Mouse (Mus musculus): ENCODE measurements at regions not wholly inside any gene's neighbourhood (a gene's known extent, or its start where the extent isn't known, plus 50 kb on each side); places are given as distances from the start of the nearest gene placed in this dataset.

DNA sequence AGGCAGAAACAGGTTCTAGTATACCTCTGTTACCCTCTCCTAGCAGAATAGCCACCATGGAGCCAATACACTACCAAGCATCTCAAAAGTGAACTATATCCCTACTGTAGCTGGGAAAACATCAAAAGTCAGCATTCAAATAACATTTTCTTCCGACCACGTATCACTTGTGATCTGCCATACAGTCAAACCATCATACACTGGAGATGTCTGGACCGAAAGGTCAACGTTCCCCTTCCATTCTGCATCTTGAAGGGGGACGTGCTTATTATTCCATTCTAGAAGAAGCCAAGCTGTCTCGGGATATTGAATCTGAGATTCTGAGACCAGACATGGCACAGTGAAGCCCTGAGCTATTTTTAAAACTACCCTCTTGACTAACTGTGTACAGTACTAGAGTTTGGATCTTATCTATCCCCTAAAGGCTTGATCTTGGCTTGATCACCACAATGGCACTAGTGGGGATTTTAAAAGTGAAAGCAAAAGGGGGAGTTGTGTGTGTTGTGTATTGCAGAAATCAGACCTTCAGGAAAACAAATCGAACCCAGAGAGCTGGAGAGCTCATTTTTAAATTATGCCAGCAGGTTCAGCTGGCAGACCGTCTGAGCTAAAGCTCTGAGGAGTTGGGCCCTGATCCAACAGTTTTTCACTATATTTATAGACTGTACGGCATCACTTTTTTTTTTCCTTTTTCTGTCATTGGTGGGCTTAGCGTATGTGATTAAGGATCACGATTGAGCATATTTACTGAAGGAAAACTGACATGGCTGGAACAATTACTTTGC lies 218.6 kb upstream of the Hs6st1 start:
- Histone ChIP-seq H3K36me3 (ENCODE audit: control insufficient read depth, insufficient read depth, low read length) (no peaks in the 10 kb centered on the region), H3K4me1 (ENCODE audit: control insufficient read depth, insufficient read depth, insufficient read length, low read length) (no peaks in the 10 kb centered on the region), H3K27ac (ENCODE audit: insufficient read depth, low read depth, low read length) (no peak overlapping the region), H3K4me3 (ENCODE audit: low read depth, low read length) (no peak overlapping the region), H3K27me3 (ENCODE audit: control insufficient read depth, insufficient read depth, low read length) (no peaks in the 10 kb centered on the region)
- TF ChIP-seq POLR2A (IDR thresholded peaks at IDR 0.05; ENCODE audit: low read depth, low read length): no peak
- no peak for TF ChIP-seq CTCF (IDR thresholded peaks at IDR 0.05; ENCODE audit: extremely low read depth, insufficient read length, insufficient replicate concordance, low read depth, low read length)
- 71% methylated on average over 11 of the region's 11 CpGs for WGBS

DNA sequence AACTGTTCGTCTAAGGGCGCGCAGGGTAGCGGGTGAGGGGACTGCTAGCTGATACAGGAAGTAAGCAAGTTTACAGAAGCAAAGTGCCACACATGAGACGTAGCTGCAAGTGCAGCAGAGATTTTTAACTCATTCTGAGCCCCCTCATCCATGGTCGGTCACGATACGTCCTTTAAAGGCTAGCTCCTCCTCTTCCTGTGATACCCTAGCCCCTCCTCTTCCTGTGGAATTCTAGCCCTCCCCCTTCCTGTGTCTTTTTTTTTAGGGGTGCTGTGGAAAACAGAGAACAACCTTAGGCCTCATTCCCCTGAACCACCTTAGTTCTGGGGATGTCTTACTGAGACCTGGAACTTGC lies 218.0 kb upstream of the Hs6st1 start:
- H3K27ac ChIP-seq (ENCODE audit: insufficient read depth, low read depth, low read length): no peak overlapping the region
- no peaks in the 10 kb centered on the region for H3K27me3 ChIP-seq (ENCODE audit: control insufficient read depth, insufficient read depth, low read length)
- 69% methylated on average over 8 of the region's 8 CpGs for WGBS
- TF ChIP-seq CTCF (IDR thresholded peaks at IDR 0.05; ENCODE audit: extremely low read depth, insufficient read length, insufficient replicate concordance, low read depth, low read length): no peak
- no peak for TF ChIP-seq POLR2A (IDR thresholded peaks at IDR 0.05; ENCODE audit: low read depth, low read length)
- no peaks in the 10 kb centered on the region for H3K36me3 ChIP-seq (ENCODE audit: control insufficient read depth, insufficient read depth, low read length)
- H3K4me1 ChIP-seq (ENCODE audit: control insufficient read depth, insufficient read depth, insufficient read length, low read length): no peaks in the 10 kb centered on the region
- H3K4me3 ChIP-seq (ENCODE audit: low read depth, low read length): no peak overlapping the region

DNA sequence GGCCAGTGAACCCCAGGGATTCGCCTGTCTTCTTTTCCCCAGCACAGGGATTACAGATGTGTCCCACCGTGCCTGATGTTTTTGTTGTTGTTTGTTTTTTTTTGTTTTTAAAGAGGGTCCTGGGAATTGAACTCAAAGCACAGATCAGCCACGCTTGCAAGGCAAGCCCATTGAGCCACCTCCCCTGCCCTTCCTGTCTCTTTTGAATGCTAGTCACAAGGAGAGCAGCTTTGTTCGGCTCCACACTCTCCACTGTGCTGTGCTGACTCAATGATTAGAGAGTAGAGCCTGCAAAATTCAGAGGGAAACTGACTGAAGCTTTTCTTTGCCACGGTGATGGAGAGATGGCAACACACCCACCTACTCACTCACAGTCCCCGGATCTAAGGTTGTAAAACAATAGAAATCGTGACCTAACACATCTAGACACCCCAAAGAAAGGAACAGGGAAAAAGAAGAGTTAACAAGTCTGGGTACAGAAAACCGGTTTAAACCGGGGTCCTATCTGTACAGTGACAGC lies 217.6 kb upstream of the Hs6st1 start:
- 76% methylated on average over 9 of the region's 9 CpGs for WGBS
- Histone ChIP-seq H3K36me3 (ENCODE audit: control insufficient read depth, insufficient read depth, low read length) (no peaks in the 10 kb centered on the region), H3K27ac (ENCODE audit: insufficient read depth, low read depth, low read length) (no peak overlapping the region), H3K4me1 (ENCODE audit: control insufficient read depth, insufficient read depth, insufficient read length, low read length) (no peaks in the 10 kb centered on the region), H3K27me3 (ENCODE audit: control insufficient read depth, insufficient read depth, low read length) (no peaks in the 10 kb centered on the region), H3K4me3 (ENCODE audit: low read depth, low read length) (no peak overlapping the region)
- TF ChIP-seq POLR2A (IDR thresholded peaks at IDR 0.05; ENCODE audit: low read depth, low read length): no peak
- no peak for TF ChIP-seq CTCF (IDR thresholded peaks at IDR 0.05; ENCODE audit: extremely low read depth, insufficient read length, insufficient replicate concordance, low read depth, low read length)

DNA sequence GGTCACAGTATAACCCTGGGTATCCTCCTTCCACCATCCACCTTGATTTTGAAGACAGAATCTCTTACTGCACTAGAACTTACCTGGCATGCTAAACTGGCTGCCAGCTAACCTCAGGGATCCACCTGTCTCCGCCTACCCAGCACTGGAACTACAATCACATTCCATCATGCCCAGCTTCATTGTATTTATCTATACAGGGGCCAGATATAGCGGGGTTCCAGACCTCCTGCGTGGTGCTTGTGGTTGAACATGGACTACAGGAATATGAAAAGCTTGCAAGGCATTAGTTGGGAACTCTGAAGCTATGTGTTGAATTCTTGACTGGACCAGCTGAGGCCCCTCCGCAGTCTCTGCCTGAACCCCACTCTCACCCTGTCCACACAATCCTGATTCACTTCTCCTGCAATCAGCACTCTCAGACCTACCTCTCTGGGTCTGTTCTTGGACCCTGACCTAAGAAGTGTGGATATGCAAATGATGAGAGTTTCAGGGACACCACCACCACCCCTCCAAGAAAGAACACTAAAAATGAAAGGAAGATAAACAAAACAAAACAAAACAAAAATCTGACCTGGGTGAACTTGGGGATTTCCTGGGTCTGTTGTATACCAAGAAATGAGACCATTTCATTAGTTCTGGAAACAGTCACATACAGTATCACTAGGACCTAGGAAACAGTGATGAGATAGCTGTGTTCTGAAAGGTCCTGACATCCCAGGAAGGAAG lies 216.4 kb upstream of the Hs6st1 start:
- Histone ChIP-seq H3K4me1 (ENCODE audit: control insufficient read depth, insufficient read depth, insufficient read length, low read length) (no peaks in the 10 kb centered on the region), H3K27ac (ENCODE audit: insufficient read depth, low read depth, low read length) (no peak overlapping the region), H3K27me3 (ENCODE audit: control insufficient read depth, insufficient read depth, low read length) (no peaks in the 10 kb centered on the region), H3K36me3 (ENCODE audit: control insufficient read depth, insufficient read depth, low read length) (no peaks in the 10 kb centered on the region), H3K4me3 (ENCODE audit: low read depth, low read length) (no peak overlapping the region)
- TF ChIP-seq CTCF (IDR thresholded peaks at IDR 0.05; ENCODE audit: extremely low read depth, insufficient read length, insufficient replicate concordance, low read depth, low read length) (no peak), POLR2A (IDR thresholded peaks at IDR 0.05; ENCODE audit: low read depth, low read length) (no peak)
- 85% methylated on average over 4 of the region's 4 CpGs for WGBS

DNA sequence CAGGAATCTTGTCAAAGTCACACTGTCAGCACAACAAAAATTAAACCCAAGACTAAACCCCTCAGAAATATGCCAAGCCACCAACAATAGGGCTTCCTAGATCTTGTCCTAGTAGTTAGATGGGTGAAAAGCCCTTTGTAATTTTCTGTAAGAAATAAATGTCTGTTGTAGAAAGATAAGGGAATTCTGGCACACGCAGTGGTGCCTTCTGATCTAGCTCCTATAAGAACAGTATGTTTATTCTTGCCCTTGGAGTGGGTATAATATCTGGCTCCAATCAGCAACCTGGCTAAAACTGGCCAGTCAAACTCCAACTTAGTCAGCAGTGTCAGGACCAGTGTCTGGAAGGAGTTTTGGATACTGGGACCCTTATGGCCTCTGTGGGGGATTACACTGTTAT lies 215.2 kb upstream of the Hs6st1 start:
- TF ChIP-seq POLR2A (IDR thresholded peaks at IDR 0.05; ENCODE audit: low read depth, low read length): no peak
- no peak for TF ChIP-seq CTCF (IDR thresholded peaks at IDR 0.05; ENCODE audit: extremely low read depth, insufficient read length, insufficient replicate concordance, low read depth, low read length)
- 49% methylated on average over 1 of the region's 1 CpGs for WGBS
- H3K4me3 ChIP-seq (ENCODE audit: low read depth, low read length): no peak overlapping the region
- H3K36me3 ChIP-seq (ENCODE audit: control insufficient read depth, insufficient read depth, low read length): no peaks in the 10 kb centered on the region
- H3K27ac ChIP-seq (ENCODE audit: insufficient read depth, low read depth, low read length): no peak overlapping the region
- H3K27me3 ChIP-seq (ENCODE audit: control insufficient read depth, insufficient read depth, low read length): no peaks in the 10 kb centered on the region
- H3K4me1 ChIP-seq (ENCODE audit: control insufficient read depth, insufficient read depth, insufficient read length, low read length): no peaks in the 10 kb centered on the region

DNA sequence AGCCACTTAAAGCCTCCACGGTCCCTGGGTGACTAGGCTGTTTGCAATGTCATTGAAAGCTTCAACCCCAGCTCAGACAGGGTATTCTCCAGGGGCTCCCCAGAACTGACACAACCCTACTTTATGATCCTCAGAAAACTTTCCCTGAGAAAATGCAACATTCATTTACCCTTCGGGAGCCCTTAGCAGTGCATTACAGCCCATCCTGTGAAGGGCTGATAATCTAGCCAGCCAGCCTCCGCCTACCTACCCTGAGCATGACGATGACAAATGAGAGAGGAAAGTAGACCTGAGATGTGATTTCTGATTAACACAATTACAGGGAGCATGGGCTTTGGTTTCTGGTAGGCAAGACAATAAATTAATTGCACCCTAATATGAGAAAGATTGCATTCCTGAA lies 212.6 kb upstream of the Hs6st1 start:
- WGBS: 79% methylated on average over 4 of the region's 4 CpGs
- H3K27me3 ChIP-seq (ENCODE audit: control insufficient read depth, insufficient read depth, low read length): no peaks in the 10 kb centered on the region
- no peaks in the 10 kb centered on the region for H3K4me1 ChIP-seq (ENCODE audit: control insufficient read depth, insufficient read depth, insufficient read length, low read length)
- H3K27ac ChIP-seq (ENCODE audit: insufficient read depth, low read depth, low read length): no peak overlapping the region
- H3K4me3 ChIP-seq (ENCODE audit: low read depth, low read length): no peak overlapping the region
- no peaks in the 10 kb centered on the region for H3K36me3 ChIP-seq (ENCODE audit: control insufficient read depth, insufficient read depth, low read length)
- TF ChIP-seq POLR2A (IDR thresholded peaks at IDR 0.05; ENCODE audit: low read depth, low read length): no peak
- no peak for TF ChIP-seq CTCF (IDR thresholded peaks at IDR 0.05; ENCODE audit: extremely low read depth, insufficient read length, insufficient replicate concordance, low read depth, low read length)

DNA sequence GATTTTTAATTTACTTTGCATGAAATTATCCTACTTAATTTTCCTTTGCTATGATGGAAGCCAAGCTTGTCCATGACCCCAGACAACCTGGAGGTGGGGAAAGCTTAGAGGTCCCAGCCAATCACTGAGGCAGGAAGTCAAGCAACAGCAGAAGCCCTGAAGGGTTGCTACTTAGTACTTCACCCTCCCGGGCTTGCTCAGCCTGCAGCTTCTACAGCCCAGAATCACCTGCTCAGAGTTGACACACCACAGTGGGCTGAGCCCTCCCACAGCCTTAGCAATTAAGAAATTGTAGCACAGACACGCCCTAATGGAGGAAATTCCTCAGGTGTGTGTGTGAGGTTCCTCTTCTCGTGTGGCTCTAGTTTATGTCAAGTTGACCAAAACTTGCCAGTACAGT lies 209.9 kb upstream of the Hs6st1 start:
- 13% methylated on average over 3 of the region's 3 CpGs for WGBS
- H3K36me3 ChIP-seq (ENCODE audit: control insufficient read depth, insufficient read depth, low read length): no peaks in the 10 kb centered on the region

More for the DNA sequence above, 209.9 kb upstream of the Hs6st1 start:
- TF ChIP-seq POLR2A (IDR thresholded peaks at IDR 0.05; ENCODE audit: low read depth, low read length) (no peak), CTCF (IDR thresholded peaks at IDR 0.05; ENCODE audit: extremely low read depth, insufficient read length, insufficient replicate concordance, low read depth, low read length) (no peak)
- H3K4me3 ChIP-seq (ENCODE audit: low read depth, low read length): no peak overlapping the region
- H3K27me3 ChIP-seq (ENCODE audit: control insufficient read depth, insufficient read depth, low read length): no peaks in the 10 kb centered on the region
- H3K27ac ChIP-seq (ENCODE audit: insufficient read depth, low read depth, low read length): no peak overlapping the region
- H3K4me1 ChIP-seq (ENCODE audit: control insufficient read depth, insufficient read depth, insufficient read length, low read length): peaks cover 5% of the 10 kb centered on the region; the same call in 1 of the 2 replicates
